Mouse (Mus musculus) heart, postnatal 0 days (tissue): Measurements from ENCODE around the gene Stat6.

Experiments
- CTCF ChIP-seq: IDR thresholded peaks from 2 replicates; pipeline ENCODE4 v1.5.1; 2016; ENCODE audit warnings: antibody characterized with exemption, control low read depth, low read depth
- EP300 ChIP-seq: IDR thresholded peaks from 2 replicates; pipeline ENCODE4 v1.6.1; 2016; ENCODE audit warnings: antibody characterized with exemption, low read depth

GRCm38 (mm10) chr10:127610066-127610415 is 32.7 kb upstream of the Stat6 start:
- TF ChIP-seq CTCF (no peak), EP300 (no peak)
